Mouse (Mus musculus) liver, embryonic 18 days (tissue): ENCODE measurements around the gene Aqp9. TPM values are rescaled to one million over a fixed set of nuclear protein-coding genes. Genes with fewer than 3 reads are reported as not detected.

ENCODE experiments used
- polyA plus RNA-seq: library from polyadenylated mRNA; depleted of rRNA; stranded (reverse); fragments of >200 nt; gene quantifications from 2 replicates; pipeline ENCODE4 v1.2.3, GENCODE M21; 2012; rRNA removed

Aqp9 gene
- 19.1 and 25.3 TPM in 2 replicates for polyA plus RNA-seq

GRCm38 (mm10) chr9:71168511-71168910 lies at the start of gene Aqp9:
Gene Aqp9, minus strand, starts transcription at chr9:71168682.

GRCm38 (mm10) chr9:71215248-71216035 lies 47.0 kb upstream of the Aqp9 start, which contains the start of gene Aldh1a2:
Gene Aldh1a2, plus strand, starts transcription at chr9:71215789.

Other genes with a start within 250 kb of the Aqp9 start
- gene Lipc, start 216.5 kb downstream of the Aqp9 start, polyA plus RNA-seq = 94.3 and 116 TPM in 2 replicates
- 0.74 and 0.83 TPM in 2 replicates for gene Aldh1a2, start 47.1 kb upstream of the Aqp9 start, polyA plus RNA-seq